Mouse (Mus musculus) hindbrain, embryonic 13.5 days (tissue): Measurements from ENCODE around the gene Gnai2. TPM values are rescaled to one million over a fixed set of nuclear protein-coding genes. Genes with fewer than 3 reads are reported as not detected.

ENCODE experiments used
- ATAC-seq: fragments of 200-750 bp; cut with Nextera tagmentation; 2 replicates; pipeline ENCODE4 v1.8.0; 2017; ENCODE audit warnings: moderate TSS enrichment; ENCODE audit not compliant: low FRiP score
- H3K27ac ChIP-seq: fragments of 300-500 bp; sonication (generic); 2 replicates; pipeline ENCODE4 v1.5.1; 2015; ENCODE audit warnings: inconsistent platforms, mild to moderate bottlenecking, moderate library complexity
- H3K27me3 ChIP-seq: fragments of 300-500 bp; sonication (generic); 2 replicates; pipeline ENCODE4 v1.6.1; 2015; ENCODE audit warnings: mild to moderate bottlenecking, inconsistent platforms
- H3K36me3 ChIP-seq: fragments of 300-500 bp; sonication (generic); 2 replicates; pipeline ENCODE4 v1.6.1; 2015; ENCODE audit warnings: mild to moderate bottlenecking, inconsistent platforms
- H3K4me1 ChIP-seq: fragments of 300-500 bp; sonication (generic); replicated peaks from 2 replicates; pipeline ENCODE4 v1.6.1; 2015; ENCODE audit warnings: inconsistent platforms
- H3K4me2 ChIP-seq: fragments of 300-500 bp; sonication (generic); 2 replicates; pipeline ENCODE4 v1.6.1; 2015; ENCODE audit warnings: inconsistent platforms, mild to moderate bottlenecking, moderate library complexity
- H3K4me3 ChIP-seq: fragments of 300-500 bp; sonication (generic); 2 replicates; pipeline ENCODE4 v1.5.1; 2015; ENCODE audit warnings: mild to moderate bottlenecking, inconsistent platforms
- H3K9ac ChIP-seq: fragments of 300-500 bp; sonication (generic); 2 replicates; pipeline ENCODE4 v1.6.1; 2015; ENCODE audit warnings: mild to moderate bottlenecking, inconsistent platforms
- H3K9me3 ChIP-seq: fragments of 300-500 bp; sonication (generic); 2 replicates; pipeline ENCODE4 v1.6.1; 2016; ENCODE audit warnings: inconsistent platforms
- WGBS: fragments of 180-500 bp; shearing (Covaris S2); methylation state at CpG from one replicate; pipeline ENCODE4 v1.1.7; 2015; 5-methylcytosine and 5-hydroxymethylcytosine counted together
- polyA plus RNA-seq: library from polyadenylated mRNA; unstranded; fragments of >200 nt; fragmentation: Nextera tagmentation; extraction: Ambion mirVana; gene quantifications from 2 replicates; pipeline ENCODE4 v1.2.1, GENCODE M21; 2015

The Gnai2 gene
- polyA plus RNA-seq, 1 experiment from 2014 or later, result 338 TPM

- Histone ChIP-seq H3K9me3 (no peaks in the 10 kb centered on the region), H3K4me1 (peaks cover 77% of the 10 kb centered on the region), H3K9ac (peak overlapping the region; percentile 94), H3K4me2 (peak overlapping the region; percentile 95), H3K27ac (peak overlapping the region; percentile 97), H3K4me3 (peak overlapping the region; percentile 84), H3K27me3 (no peaks in the 10 kb centered on the region), H3K36me3 (no peaks in the 10 kb centered on the region)
- ATAC-seq, result no peak
- 1% methylated on average over 35 of the region's 35 CpGs for WGBS
Observed at GRCm38 (mm10) chr9:107634406-107635278, 525 bp downstream of the Gnai2 start.

DNA sequence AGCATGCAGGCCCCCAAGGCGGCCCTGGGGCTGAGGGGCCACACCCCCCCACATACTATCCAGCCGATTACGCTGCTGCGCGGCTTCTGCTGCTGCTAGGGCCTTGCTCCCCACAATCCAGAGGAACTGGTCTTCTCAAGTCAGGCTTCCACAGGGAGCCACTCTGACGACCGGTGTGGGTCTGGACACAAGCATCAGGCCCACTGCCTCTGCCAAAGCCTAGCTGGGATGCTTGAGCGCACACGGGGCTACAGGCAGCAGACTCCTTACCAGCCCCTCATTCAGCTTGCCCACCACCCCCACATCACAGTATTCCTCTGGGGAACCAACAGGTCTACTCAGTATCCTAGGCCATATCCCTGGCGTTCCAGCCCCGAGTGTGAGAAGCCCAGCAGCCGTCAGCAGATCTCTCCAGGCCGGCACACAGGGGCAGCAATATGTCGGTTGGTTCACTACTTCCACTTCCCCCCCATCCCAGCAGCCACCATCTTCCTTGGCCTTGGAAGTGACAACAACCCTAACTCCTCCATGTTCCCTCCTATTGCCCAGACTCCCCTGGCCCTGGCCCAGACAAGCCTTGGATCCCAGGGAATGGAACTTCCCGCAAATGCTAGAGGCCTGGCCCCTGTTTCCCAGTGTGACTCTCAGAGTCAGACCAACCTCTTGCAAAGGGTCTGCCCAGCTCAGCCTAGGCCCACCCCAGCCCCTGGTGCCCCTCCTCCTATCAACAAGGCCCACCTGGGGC, 1.3 kb downstream of the Gnai2 start:
- 0% methylated on average over 15 of the region's 15 CpGs for WGBS
- no peak for ATAC-seq

GRCm38 (mm10) chr9:107633091-107633660, 2.0 kb downstream of the Gnai2 start:
- under 1% methylated on average over 32 of the region's 33 CpGs for WGBS
- no peak for ATAC-seq
- Histone ChIP-seq H3K27ac (peak overlapping the region; percentile 97), H3K4me2 (peak overlapping the region; percentile 95), H3K9ac (peak overlapping the region; percentile 94), H3K4me1 (peaks cover 91% of the 10 kb centered on the region), H3K9me3 (no peaks in the 10 kb centered on the region), H3K4me3 (peak overlapping the region; percentile 84), H3K36me3 (no peaks in the 10 kb centered on the region), H3K27me3 (no peaks in the 10 kb centered on the region)

More for the DNA sequence above, 1.3 kb downstream of the Gnai2 start:
- peak overlapping the region; percentile 95 for H3K4me2 ChIP-seq
- H3K27ac ChIP-seq, result peak overlapping the region; percentile 97
- peak overlapping the region; percentile 94 for H3K9ac ChIP-seq
- H3K4me3 ChIP-seq, result peak overlapping the region; percentile 84
- no peaks in the 10 kb centered on the region for H3K27me3 ChIP-seq
- H3K36me3 ChIP-seq, result no peaks in the 10 kb centered on the region
- H3K9me3 ChIP-seq, result no peaks in the 10 kb centered on the region
- H3K4me1 ChIP-seq, result peaks cover 85% of the 10 kb centered on the region

- 16% methylated on average over 6 of the region's 6 CpGs for WGBS
Observed at GRCm38 (mm10) chr9:107632478-107632877, 2.7 kb downstream of the Gnai2 start.

DNA sequence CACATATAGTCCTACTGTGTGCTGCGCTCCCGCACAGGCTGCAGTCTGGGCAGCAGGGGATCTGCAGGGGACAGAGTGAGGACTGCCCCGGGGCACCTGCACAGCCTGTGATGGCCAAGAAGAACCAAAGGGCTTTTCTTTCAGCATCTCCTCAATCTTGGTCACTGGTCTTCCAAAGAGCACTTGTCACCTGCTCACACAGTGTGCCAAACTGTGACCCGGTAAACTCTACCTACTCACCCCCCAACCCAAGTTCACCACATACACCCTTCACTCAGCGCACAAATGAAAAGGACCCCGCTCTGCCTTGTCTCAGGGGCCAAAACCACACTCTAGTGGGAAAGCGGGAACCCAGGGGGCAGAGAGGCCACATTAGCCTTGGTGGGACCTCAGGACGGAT, 3.3 kb downstream of the Gnai2 start:
- no peak for ATAC-seq
- H3K4me1 ChIP-seq, result peaks cover 92% of the 10 kb centered on the region
- H3K4me3 ChIP-seq, result peak overlapping the region; percentile 84
- H3K27me3 ChIP-seq, result no peaks in the 10 kb centered on the region
- no peaks in the 10 kb centered on the region for H3K9me3 ChIP-seq
- H3K9ac ChIP-seq, result peak overlapping the region; percentile 94
- H3K4me2 ChIP-seq, result peak overlapping the region; percentile 95
- H3K36me3 ChIP-seq, result no peaks in the 10 kb centered on the region
- WGBS, result 59% methylated on average over 8 of the region's 8 CpGs
- peak overlapping the region; percentile 97 for H3K27ac ChIP-seq

More at GRCm38 (mm10) chr9:107632478-107632877, 2.7 kb downstream of the Gnai2 start:
- peak overlapping the region; percentile 95 for H3K4me2 ChIP-seq
- H3K4me3 ChIP-seq, result peak overlapping the region; percentile 84
- H3K4me1 ChIP-seq, result peaks cover 92% of the 10 kb centered on the region
- no peaks in the 10 kb centered on the region for H3K27me3 ChIP-seq
- H3K27ac ChIP-seq, result peak overlapping the region; percentile 97
- no peaks in the 10 kb centered on the region for H3K9me3 ChIP-seq
- H3K9ac ChIP-seq, result peak overlapping the region; percentile 94
- H3K36me3 ChIP-seq, result no peaks in the 10 kb centered on the region
- no peak for ATAC-seq

- Histone ChIP-seq H3K36me3 (no peaks in the 10 kb centered on the region), H3K27ac (peak overlapping the region; percentile 97), H3K9ac (peak overlapping the region; percentile 94), H3K4me3 (peak overlapping the region; percentile 84; the same call in 1 of the 2 replicates), H3K27me3 (no peaks in the 10 kb centered on the region), H3K4me2 (peak overlapping the region; percentile 95), H3K9me3 (no peaks in the 10 kb centered on the region), H3K4me1 (peaks cover 93% of the 10 kb centered on the region)
- 22% methylated on average over 9 of the region's 9 CpGs for WGBS
- ATAC-seq, result no peak
Observed at GRCm38 (mm10) chr9:107631311-107631826, 3.8 kb downstream of the Gnai2 start.

DNA sequence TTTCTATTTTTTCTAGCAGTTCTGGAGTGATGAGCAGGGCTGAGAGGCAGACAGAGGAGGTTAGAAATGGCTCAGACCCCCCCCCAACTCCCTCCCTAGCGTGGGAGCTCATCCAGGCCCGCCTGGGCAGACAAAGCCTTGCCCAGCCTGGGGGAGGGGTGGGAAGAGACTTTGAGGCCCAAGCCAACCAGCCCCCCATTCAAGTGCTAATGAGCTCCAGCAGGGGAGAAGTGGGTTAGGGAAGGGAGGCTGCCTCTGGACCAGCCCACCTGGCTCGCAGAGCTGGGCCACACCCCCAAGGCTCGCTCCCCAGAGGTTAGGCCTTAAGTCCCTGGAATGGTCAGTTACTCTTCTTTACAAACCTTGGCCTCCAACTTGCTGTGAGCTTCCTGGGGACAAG, 4.6 kb downstream of the Gnai2 start:
- Histone ChIP-seq H3K27ac (peak overlapping the region; percentile 97), H3K36me3 (no peaks in the 10 kb centered on the region), H3K9ac (peak overlapping the region; percentile 94), H3K4me3 (peak overlapping the region; percentile 25), H3K4me1 (peaks cover 93% of the 10 kb centered on the region), H3K4me2 (peak overlapping the region; percentile 95), H3K9me3 (no peaks in the 10 kb centered on the region), H3K27me3 (no peaks in the 10 kb centered on the region)
- ATAC-seq, result peak; percentile 15
- WGBS, result 2% methylated on average over 4 of the region's 4 CpGs

DNA sequence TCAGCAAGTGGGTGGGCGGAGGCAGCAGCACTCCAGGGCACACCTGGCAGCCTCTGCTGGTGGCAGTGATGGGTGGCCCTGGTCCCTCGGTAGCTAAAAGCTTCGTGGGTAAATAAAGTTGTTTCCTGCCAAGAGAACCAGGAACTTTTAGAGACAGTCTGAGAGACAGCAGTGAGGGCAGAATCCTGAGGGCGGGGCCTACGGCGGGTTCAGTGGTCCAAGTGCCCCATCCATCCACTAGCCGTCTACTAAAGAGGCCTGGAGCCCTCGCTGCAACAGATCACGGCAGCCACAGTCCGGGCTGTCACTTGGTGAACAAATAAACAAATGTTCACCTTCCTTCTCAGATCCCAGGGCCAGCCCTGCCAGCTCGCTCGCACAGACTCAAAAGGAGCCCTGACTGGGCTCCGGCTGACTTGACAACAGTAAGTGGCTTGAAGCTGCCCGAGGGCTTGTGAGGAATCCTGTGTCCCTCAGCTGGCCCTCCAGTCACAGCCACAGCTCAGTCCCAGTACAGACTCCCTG, 5.2 kb downstream of the Gnai2 start:
- Histone ChIP-seq H3K27me3 (no peaks in the 10 kb centered on the region), H3K9me3 (no peaks in the 10 kb centered on the region), H3K9ac (peak overlapping the region; percentile 94), H3K4me3 (peak overlapping the region; percentile 25), H3K4me2 (peak overlapping the region; percentile 95), H3K27ac (peak overlapping the region; percentile 97), H3K4me1 (peaks cover 97% of the 10 kb centered on the region), H3K36me3 (peaks cover 2% of the 10 kb centered on the region; the same call in 1 of the 2 replicates)
- ATAC-seq, result peak; percentile 4
- WGBS, result 7% methylated on average over 14 of the region's 14 CpGs

GRCm38 (mm10) chr9:107629411-107629730, 5.8 kb downstream of the Gnai2 start:
- WGBS, result 26% methylated on average over 4 of the region's 4 CpGs
- H3K4me3 ChIP-seq, result no peak overlapping the region

DNA sequence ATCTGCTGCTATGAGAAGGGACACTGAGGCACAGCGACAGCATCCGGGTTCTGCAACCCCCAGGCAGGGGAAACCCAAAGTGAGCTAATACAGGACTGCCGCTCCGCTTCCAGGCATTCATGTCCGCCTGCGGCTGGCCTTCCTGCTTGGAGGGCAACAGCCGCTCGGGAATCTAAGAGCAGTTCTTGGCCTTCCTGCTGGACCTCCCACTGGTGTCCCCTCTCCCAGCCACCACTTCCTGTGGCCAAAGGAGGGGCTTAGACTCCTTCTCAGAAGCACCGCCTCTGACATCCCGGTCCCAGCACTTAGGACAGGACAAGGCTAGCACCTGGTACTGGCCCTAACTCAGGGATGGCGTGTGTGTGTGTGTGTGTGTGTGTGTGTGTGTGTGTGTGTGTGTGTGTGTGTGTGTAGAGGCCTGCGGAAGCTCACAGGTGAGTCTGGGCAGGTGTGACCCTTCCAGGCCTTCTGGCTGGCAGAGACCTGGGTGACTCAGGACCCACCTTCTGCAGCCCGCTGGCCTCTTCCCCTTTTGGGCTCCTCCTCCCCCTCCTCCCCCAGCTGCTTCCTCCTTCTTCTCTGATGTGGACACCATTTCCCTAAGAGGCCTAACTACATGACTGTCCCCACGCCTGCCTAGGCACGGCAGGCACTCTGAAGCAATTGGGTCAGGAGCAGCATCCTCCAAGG, 6.3 kb downstream of the Gnai2 start:
- Histone ChIP-seq H3K27me3 (no peaks in the 10 kb centered on the region), H3K36me3 (peaks cover 11% of the 10 kb centered on the region; the same call in 1 of the 2 replicates), H3K9me3 (no peaks in the 10 kb centered on the region), H3K9ac (peak overlapping the region; percentile 94), H3K27ac (peak overlapping the region; percentile 97), H3K4me1 (peaks cover 100% of the 10 kb centered on the region), H3K4me2 (peak overlapping the region; percentile 95), H3K4me3 (no peak overlapping the region)
- no peak for ATAC-seq
- WGBS, result 43% methylated on average over 14 of the region's 15 CpGs

More at GRCm38 (mm10) chr9:107629411-107629730, 5.8 kb downstream of the Gnai2 start:
- peaks cover 8% of the 10 kb centered on the region; the same call in 1 of the 2 replicates for H3K36me3 ChIP-seq
- H3K27ac ChIP-seq, result peak overlapping the region; percentile 97
- H3K9me3 ChIP-seq, result no peaks in the 10 kb centered on the region
- H3K4me1 ChIP-seq, result peaks cover 100% of the 10 kb centered on the region
- no peaks in the 10 kb centered on the region for H3K27me3 ChIP-seq
- H3K4me2 ChIP-seq, result peak overlapping the region; percentile 95
- peak overlapping the region; percentile 94 for H3K9ac ChIP-seq
- ATAC-seq, result no peak
